Mouse (Mus musculus) spleen, adult 2 months (tissue): ENCODE data around the gene 2310009B15Rik. TPM values are rescaled to one million over a fixed set of nuclear protein-coding genes. Genes with fewer than 3 reads are reported as not detected.

Experiments used
- DNase-seq, 2 experiments: peaks; one replicate each; pipeline versions ENCODE4 v3.0.0 to v3.0.0-alpha.2; 2012 to 2021; ENCODE audit warnings: low spot score in 2 of 2, low read depth in 1 of 2
- H3K27ac ChIP-seq: fragments of 200-500 bp; 2 replicates; pipeline ENCODE4 v1.5.1; 2012; ENCODE audit warnings: low read length, inconsistent platforms; ENCODE audit not compliant: insufficient read depth
- H3K27me3 ChIP-seq: fragments of 200-500 bp; 2 replicates; pipeline ENCODE4 v1.6.1; 2012; ENCODE audit warnings: mild to moderate bottlenecking, moderate library complexity, low read length, inconsistent platforms; ENCODE audit not compliant: control insufficient read depth, insufficient read depth
- H3K36me3 ChIP-seq: fragments of 200-500 bp; 2 replicates; pipeline ENCODE4 v1.6.1; 2012; ENCODE audit warnings: mild to moderate bottlenecking, low read length, inconsistent platforms; ENCODE audit not compliant: control insufficient read depth, insufficient read depth
- H3K4me1 ChIP-seq: fragments of 200-500 bp; 2 replicates; pipeline ENCODE4 v1.6.1; 2011; ENCODE audit warnings: inconsistent platforms; ENCODE audit not compliant: control insufficient read depth, insufficient read depth, insufficient read length
- H3K4me3 ChIP-seq: fragments of 200-500 bp; 2 replicates; pipeline ENCODE4 v1.5.1; 2011; ENCODE audit warnings: mild to moderate bottlenecking, inconsistent platforms; ENCODE audit not compliant: insufficient read depth, insufficient read length; ENCODE audit errors: extremely low read depth
- CTCF ChIP-seq: fragments of 200-500 bp; IDR thresholded peaks from 2 replicates; pipeline ENCODE4 v1.5.1; 2011; ENCODE audit warnings: mild to moderate bottlenecking, inconsistent platforms; ENCODE audit not compliant: insufficient read depth, insufficient read length, insufficient replicate concordance; ENCODE audit errors: extremely low read depth
- POLR2A ChIP-seq: fragments of 200-500 bp; IDR thresholded peaks from 2 replicates; pipeline ENCODE4 v1.6.1; 2011; ENCODE audit warnings: low read depth, low read length, inconsistent platforms
- WGBS: fragments of 180-500 bp; shearing (Covaris S2); methylation state at CpG from one replicate; pipeline ENCODE4 v1.1.7; 2018; 5-methylcytosine and 5-hydroxymethylcytosine counted together
- polyA plus RNA-seq: library from polyadenylated mRNA; depleted of rRNA; stranded (reverse); fragments of >200 nt; gene quantifications from 2 replicates; pipeline ENCODE4 v1.2.3, GENCODE M21; 2012

2310009B15Rik gene
- polyA plus RNA-seq, 1 experiment = 15.3 TPM

DNA sequence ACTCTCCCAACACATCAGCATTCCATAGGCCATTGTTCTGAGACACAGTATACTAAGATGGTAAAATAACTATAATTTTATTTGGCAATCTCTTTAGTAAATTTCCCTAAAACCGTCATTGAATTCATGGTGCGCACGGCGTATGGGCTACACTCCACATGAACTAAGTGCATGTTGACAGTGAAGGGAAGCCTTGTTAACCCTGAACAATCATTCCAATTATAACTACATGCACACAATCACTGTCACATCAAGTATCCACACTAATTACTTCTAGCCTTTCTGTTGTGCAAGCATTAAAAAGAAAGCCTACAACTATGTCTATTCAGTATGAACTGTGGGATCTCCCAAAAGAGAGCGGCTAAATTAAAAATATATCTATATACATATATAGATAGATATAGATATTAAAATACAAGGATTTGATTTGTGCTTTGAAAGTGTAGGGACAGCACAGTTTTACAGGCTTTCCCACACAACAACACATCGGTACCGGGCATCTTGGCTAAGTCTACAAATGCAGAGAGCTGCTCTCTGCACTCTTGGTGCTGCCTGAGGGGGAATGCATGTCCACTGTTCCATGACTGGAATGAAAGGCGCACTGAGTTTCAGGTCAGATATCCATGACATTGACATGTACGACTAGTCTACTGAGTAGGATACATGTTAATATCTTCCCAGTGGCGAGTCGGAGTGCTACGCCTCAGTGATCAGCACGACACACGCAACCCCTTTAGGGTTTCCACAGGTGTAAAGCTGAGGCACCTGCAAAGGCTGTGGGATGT lies 21.0 kb upstream of the 2310009B15Rik start:
- no peak for DNase-seq
- 93% methylated on average over 14 of the region's 14 CpGs for WGBS
- Histone ChIP-seq H3K27ac (no peak overlapping the region), H3K4me1 (no peaks in the 10 kb centered on the region), H3K27me3 (no peaks in the 10 kb centered on the region), H3K4me3 (no peak overlapping the region), H3K36me3 (no peaks in the 10 kb centered on the region)
- no peak for TF ChIP-seq CTCF
- TF ChIP-seq POLR2A = no peak

DNA sequence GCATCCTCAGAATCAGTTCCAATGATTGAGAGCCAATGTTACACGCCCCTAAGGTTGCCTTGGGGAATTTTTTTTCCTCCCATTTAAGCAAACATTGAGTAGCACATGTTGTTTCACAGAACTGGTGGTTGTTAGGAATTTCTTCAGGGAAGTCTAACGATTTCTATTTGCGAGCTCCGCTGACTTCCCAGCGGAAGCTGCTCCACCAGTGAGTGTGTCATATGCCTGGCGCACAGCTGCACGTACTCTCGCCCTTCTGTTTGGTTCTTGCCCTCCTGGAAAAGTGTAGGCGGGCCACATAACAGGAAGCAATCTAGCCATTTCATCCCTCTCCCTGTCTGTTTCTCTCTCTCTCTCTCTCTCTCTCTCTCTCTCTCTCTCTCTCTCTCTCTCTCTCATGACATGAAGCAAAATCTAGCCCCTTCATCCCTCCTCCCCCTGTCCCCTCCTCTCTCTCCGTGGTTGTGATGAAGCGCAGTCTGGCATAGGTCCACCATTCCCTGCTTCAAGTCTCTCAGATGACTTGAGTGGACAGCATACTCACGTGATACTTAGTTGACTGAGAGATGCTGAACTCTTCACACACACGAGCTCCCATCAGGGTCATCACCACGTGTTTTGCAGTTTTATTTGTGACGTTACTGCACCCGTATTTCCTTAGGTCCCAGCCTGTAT lies 19.9 kb upstream of the 2310009B15Rik start:
- 89% methylated on average over 16 of the region's 16 CpGs for WGBS
- DNase-seq = no peak
- Histone ChIP-seq H3K4me1 (no peaks in the 10 kb centered on the region), H3K36me3 (no peaks in the 10 kb centered on the region), H3K27me3 (no peaks in the 10 kb centered on the region), H3K27ac (no peak overlapping the region), H3K4me3 (no peak overlapping the region)
- TF ChIP-seq CTCF = no peak
- TF ChIP-seq POLR2A = no peak

DNA sequence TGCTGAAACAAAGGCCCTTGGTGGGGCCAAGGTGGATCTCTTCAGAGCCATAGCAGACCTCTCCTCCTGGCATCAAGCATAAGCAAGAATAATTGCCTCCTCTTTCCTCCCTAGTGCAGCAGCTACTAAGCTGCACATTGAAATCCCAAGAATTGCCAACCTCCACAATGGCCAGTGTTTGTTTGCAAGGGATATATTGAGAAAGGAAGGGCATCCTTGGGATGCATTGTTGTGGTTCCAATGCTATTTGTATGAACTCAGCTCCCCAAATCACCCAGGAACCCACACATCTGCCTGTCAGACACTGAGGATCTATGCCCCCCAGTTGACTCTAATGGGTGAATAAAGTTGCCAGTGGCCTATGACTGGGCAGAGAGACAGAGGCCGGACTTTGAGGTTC lies 5.8 kb downstream of the 2310009B15Rik start:
- 76% methylated on average over 1 of the region's 1 CpGs for WGBS
- DNase-seq = no peak
- no peak overlapping the region for H3K27ac ChIP-seq
- H3K4me1 ChIP-seq = peaks cover 7% of the 10 kb centered on the region; the same call in 1 of the 2 replicates
- peaks cover 2% of the 10 kb centered on the region; the same call in 1 of the 2 replicates for H3K36me3 ChIP-seq
- no peak overlapping the region for H3K4me3 ChIP-seq
- H3K27me3 ChIP-seq = peaks cover 24% of the 10 kb centered on the region
- TF ChIP-seq POLR2A = no peak
- no peak for TF ChIP-seq CTCF

DNA sequence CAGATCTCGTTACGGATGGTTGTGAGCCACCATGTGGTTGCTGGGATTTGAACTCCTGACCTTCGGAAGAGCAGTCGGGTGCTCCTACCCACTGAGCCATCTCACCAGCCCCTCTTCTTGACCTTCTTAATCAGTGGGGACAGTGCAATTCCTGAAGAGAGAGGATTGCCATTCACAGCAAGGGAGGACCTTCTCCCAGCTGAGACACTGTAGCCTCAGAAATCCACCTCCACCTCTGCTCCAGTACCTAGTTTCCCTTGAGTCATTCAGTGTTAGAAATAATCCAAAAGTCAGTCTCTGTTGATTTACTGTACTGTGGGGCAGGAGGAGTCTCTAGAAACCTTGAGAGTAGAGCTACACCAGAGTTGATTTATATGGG lies 6.5 kb downstream of the 2310009B15Rik start:
- H3K36me3 ChIP-seq = peaks cover 2% of the 10 kb centered on the region; the same call in 1 of the 2 replicates
- H3K27ac ChIP-seq = no peak overlapping the region
- no peak overlapping the region for H3K4me3 ChIP-seq
- no peak for DNase-seq
- TF ChIP-seq CTCF (no peak), POLR2A (no peak)
- peaks cover 28% of the 10 kb centered on the region for H3K27me3 ChIP-seq
- 85% methylated on average over 3 of the region's 4 CpGs for WGBS
- peaks cover 7% of the 10 kb centered on the region; the same call in 1 of the 2 replicates for H3K4me1 ChIP-seq

DNA sequence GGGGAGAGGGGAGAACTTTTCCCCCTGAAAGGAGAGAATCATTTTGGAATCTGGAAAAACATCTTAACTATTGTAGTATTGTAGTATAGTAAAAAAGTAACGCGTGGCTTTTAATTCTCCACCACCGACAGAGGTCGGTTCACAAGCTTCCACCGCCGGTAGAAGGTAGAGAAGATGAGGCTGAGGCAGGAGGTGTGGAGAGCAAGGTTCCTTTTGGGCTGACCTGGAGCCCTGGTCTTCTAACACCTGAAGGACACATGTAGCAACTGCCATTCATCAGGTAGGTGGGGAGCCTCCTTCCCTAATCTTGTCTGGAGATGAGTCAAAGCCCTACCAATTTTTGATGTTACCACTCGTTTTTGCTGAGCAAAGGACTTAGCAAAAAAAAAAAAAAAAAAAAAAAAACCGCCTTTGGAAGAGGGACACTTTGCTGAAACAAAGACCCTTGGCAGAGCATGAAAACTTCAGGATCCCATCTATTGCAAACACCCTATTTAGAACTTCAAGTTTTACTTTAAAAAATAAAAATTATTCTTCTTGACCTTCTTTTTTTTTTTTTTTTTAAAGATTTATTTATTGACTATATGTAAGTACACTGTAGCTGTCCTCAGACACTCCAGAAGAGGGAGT lies 7.0 kb downstream of the 2310009B15Rik start:
- no peak for DNase-seq
- H3K36me3 ChIP-seq = peaks cover 2% of the 10 kb centered on the region; the same call in 1 of the 2 replicates
- no peak overlapping the region for H3K4me3 ChIP-seq
- WGBS = 33% methylated on average over 8 of the region's 8 CpGs
- H3K27me3 ChIP-seq = peaks cover 28% of the 10 kb centered on the region
- H3K4me1 ChIP-seq = peaks cover 7% of the 10 kb centered on the region; the same call in 1 of the 2 replicates
- TF ChIP-seq POLR2A (no peak), CTCF (no peak)
- no peak overlapping the region for H3K27ac ChIP-seq

DNA sequence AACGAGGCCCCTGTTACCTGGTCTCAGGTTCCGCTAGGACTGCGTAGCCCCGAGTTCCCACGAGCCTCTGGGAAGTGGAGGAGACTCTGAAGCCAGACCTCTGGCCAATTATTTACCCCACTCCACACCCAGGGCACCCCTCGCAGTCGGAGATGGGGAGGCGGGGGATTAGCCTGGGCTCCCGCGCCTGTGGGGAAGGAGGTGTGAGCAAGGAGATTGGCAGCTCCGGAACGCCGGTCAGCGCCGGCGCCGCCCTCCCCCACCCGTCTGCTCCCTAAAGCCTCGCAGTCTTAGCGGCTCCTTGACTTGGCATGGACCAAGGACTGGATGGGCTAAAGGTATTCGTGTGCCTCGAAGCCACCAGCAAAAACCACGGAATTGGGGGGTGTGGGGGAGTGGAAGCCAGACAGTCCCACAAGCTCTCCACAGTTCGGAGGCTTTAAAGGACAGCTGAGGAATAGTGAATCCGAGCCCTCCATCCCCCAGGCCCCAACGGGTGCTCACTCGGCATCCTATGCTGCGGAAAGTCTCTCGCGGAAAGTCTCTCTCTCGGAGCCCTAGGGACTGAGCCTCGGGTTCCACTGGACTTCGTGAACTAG lies 8.0 kb downstream of the 2310009B15Rik start, which contains the start of gene Lhx9:
Lhx9 (minus strand) TSS at position 67 of the 599 bp plus-strand sequence.
- H3K4me1 ChIP-seq = peaks cover 7% of the 10 kb centered on the region; the same call in 1 of the 2 replicates
- no peak within 1 kb of the TSS for H3K4me3 ChIP-seq
- peaks cover 33% of the 10 kb centered on the region for H3K27me3 ChIP-seq
- peaks cover 2% of the 10 kb centered on the region; the same call in 1 of the 2 replicates for H3K36me3 ChIP-seq
- H3K27ac ChIP-seq = no peak within 1 kb of the TSS
- DNase-seq = no peak
- 7% methylated on average over 33 of the region's 33 CpGs for WGBS
- TF ChIP-seq CTCF (no peak), POLR2A (no peak)
